Mouse (Mus musculus) ZHBTc4 (cell line): Measurements from ENCODE around the gene Anpep.

Experiments
- DNase-seq: peaks from one replicate; pipeline ENCODE4 v3.0.0-alpha.2; 2011; ENCODE audit warnings: low read depth, low spot score

Anpep gene

GRCm38 (mm10) chr7:79866294-79867000, 5.6 kb upstream of the Anpep start:
- DNase-seq: no peak

GRCm38 (mm10) chr7:79861794-79862193, 935 bp upstream of the Anpep start:
- DNase-seq: peak; percentile 20

- no peak for DNase-seq
Measured at GRCm38 (mm10) chr7:79858956-79859630, 1.8 kb downstream of the Anpep start.

GRCm38 (mm10) chr7:79858202-79858934, 2.5 kb downstream of the Anpep start:
- DNase-seq: no peak

GRCm38 (mm10) chr7:79856305-79856704, 4.6 kb downstream of the Anpep start:
- no peak for DNase-seq

- DNase-seq: peak; percentile 76
Measured at GRCm38 (mm10) chr7:79847456-79848451, 13.1 kb downstream of the Anpep start.

- DNase-seq: no peak
Measured at GRCm38 (mm10) chr7:79846342-79846741, 14.5 kb downstream of the Anpep start.

- DNase-seq: no peak
Measured at GRCm38 (mm10) chr7:79844090-79844802, 16.6 kb downstream of the Anpep start.

GRCm38 (mm10) chr7:79842163-79842562, 18.7 kb downstream of the Anpep start:
- DNase-seq: no peak

GRCm38 (mm10) chr7:79837247-79837646, 23.6 kb downstream of the Anpep start:
- DNase-seq: no peak

GRCm38 (mm10) chr7:79835196-79835595, 25.7 kb downstream of the Anpep start:
- no peak for DNase-seq

GRCm38 (mm10) chr7:79832980-79833379, 27.9 kb downstream of the Anpep start:
- no peak for DNase-seq

- DNase-seq: no peak
Measured at GRCm38 (mm10) chr7:79831585-79831984, 29.3 kb downstream of the Anpep start.

- DNase-seq: no peak
Measured at GRCm38 (mm10) chr7:79831145-79831544, 29.7 kb downstream of the Anpep start.

- DNase-seq: no peak
Measured at GRCm38 (mm10) chr7:79828341-79828740, 32.5 kb downstream of the Anpep start.

GRCm38 (mm10) chr7:79822092-79822695, 38.7 kb downstream of the Anpep start:
- no peak for DNase-seq

GRCm38 (mm10) chr7:79819996-79820395, 40.9 kb downstream of the Anpep start:
- DNase-seq: peak; percentile 76

- DNase-seq: no peak
Measured at GRCm38 (mm10) chr7:79819515-79819914, 41.3 kb downstream of the Anpep start.

GRCm38 (mm10) chr7:79818321-79818720, 42.5 kb downstream of the Anpep start:
- DNase-seq: peak; percentile 48

- no peak for DNase-seq
Measured at GRCm38 (mm10) chr7:79813409-79813808, 47.5 kb downstream of the Anpep start.
